Mouse (Mus musculus): ENCODE results near the gene Adora2a. TPM values are rescaled to one million over a fixed set of nuclear protein-coding genes. Genes with fewer than 3 reads are reported as not detected.

Gene Adora2a
- polyA plus RNA-seq, 1 experiment from 2014 or later, result 3.3 TPM

DNA sequence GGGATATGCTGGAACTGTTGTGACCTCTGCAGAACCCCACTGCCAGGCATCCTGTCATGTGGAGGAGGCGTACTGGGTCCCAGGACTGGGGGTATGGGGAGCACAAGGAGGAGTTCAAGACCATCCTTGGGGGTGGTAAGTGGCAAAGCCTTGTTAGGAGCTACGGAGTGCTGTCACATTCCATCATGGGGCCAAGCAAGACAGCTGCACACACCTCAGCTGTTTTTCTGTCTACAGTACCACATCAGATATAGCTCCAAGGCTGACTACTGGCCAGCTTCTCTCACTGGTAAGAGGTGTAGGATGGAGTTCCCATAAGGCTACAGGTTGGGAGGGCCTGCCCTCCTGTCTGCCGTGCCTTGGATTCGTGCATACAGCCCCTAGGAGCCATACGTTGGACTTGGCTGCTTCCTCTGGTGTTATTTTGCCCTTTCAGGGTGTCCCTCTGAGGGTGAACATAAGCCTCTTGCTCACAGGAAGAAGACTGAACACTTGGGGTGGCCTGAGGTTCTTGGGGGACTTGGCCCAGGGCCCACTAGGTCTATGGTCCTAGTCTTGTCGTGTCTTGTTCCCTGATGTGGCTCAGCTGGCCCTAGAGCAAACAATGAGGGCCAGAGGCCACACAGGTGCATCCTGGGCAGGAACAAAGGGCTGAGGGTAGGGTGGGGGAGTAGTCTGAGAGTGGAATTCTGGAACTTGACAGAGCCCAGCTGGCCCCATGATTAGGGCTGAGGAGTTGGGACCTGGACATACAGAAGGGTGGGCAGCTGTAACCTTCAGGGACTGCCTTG lies 2.3 kb upstream of the Adora2a start:
- ATAC-seq (ENCODE audit: low FRiP score), result no peak
- Histone ChIP-seq H3K4me3 (replicated peaks) (no peak overlapping the region), H3K9ac (replicated peaks) (no peak overlapping the region), H3K4me1 (peaks cover 12% of the 10 kb centered on the region), H3K9me3 (replicated peaks) (no peaks in the 10 kb centered on the region), H3K27ac (replicated peaks) (no peak overlapping the region), H3K36me3 (peaks cover 28% of the 10 kb centered on the region), H3K27me3 (replicated peaks) (peaks cover 28% of the 10 kb centered on the region), H3K4me2 (no peak overlapping the region)
- WGBS, result 78% methylated on average over 6 of the region's 6 CpGs

DNA sequence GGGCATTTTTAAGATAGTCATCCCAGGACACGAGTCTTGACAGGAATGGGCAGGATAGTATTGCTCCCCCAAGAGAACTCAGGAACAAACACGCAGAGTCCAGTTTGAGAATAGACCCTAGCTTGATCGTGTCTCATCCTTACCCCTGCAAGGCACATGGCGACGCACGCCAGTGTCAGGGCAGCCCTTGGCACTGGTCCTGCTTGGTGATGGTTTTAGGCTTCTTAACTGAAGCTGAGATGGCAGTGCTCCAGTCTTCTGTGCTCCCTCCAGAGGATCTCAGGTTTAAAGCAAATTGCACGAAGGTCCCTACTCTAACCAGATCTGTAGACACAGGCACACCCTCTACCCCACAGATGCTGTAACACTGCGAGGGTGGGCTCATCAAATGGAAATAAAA lies 921 bp upstream of the Adora2a start:
- H3K27ac ChIP-seq (replicated peaks), result no peak overlapping the region
- H3K4me3 ChIP-seq (replicated peaks), result no peak overlapping the region
- H3K4me1 ChIP-seq, result peaks cover 12% of the 10 kb centered on the region
- no peaks in the 10 kb centered on the region for H3K9me3 ChIP-seq (replicated peaks)
- H3K36me3 ChIP-seq, result peaks cover 18% of the 10 kb centered on the region; the same call in 1 of the 2 replicates
- H3K4me2 ChIP-seq, result no peak overlapping the region
- H3K9ac ChIP-seq (replicated peaks), result no peak overlapping the region
- 65% methylated on average over 8 of the region's 8 CpGs for WGBS
- peaks cover 37% of the 10 kb centered on the region for H3K27me3 ChIP-seq (replicated peaks)
- no peak for ATAC-seq (ENCODE audit: low FRiP score)

DNA sequence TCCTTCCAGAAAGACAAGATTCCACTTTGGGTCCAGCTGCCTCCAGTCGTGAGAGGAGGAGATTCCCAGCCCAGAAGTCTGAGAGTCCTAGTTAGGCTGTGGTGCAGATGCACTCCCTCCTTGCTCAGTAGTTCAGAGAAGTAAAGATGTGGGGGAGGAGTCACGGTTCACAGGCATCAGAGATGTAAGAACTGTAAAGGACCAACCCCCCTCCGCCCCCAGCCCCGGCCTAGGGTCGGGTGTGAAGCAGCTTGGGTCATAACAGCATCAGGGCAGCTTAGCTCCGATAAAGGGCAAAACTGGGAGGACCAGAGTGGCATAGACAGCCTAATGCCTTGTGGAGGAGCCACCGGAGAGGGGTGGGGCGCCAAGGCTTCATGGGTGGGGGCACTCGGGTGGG lies 205 bp upstream of the Adora2a start:
- peaks cover 37% of the 10 kb centered on the region for H3K27me3 ChIP-seq (replicated peaks)
- 9% methylated on average over 9 of the region's 9 CpGs for WGBS

DNA sequence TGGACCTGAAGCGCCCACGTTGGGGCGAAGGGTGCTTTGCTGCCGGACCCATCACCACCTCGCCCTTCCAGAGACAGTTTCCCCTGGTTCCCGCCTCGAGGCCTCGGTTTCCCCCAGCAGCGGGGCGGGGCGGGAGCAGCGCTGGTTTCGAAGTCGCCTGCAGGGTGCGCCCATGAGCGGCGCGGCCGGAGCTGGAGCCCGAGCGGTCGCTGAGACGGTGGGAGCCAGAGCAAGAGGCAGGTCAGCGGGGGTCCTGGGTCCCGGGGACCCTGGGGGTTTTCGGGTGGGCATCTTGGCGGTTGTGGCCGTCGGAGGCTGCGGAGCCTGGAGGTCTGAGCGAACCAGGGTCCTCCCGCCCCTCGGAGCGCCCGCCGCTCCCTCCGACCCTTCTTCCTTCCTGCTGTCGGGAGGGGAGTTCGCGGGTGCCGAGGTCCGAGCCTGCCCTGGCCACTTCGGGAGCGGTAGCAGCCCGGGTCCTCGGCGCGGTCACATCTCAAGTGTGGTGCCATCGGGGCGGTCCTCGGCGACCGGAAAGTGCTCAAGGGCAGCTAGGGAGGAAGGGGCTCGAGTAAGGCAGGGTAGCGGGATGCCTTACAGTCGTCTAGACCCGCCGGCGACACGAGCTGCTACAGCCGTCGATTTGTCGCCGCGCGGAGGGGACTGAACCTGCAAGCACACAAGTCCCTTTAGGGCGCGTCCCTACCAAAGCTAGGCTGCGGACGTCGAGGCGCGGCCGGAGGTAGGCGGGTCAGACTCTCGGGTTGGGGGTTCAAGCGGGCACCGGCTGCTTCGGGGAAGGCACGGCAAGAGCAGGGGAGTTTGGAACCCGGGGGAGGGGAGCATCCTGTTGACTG lies 458 bp downstream of the Adora2a start:
- Histone ChIP-seq H3K9ac (replicated peaks) (peak overlapping the region; percentile 30), H3K9me3 (replicated peaks) (no peaks in the 10 kb centered on the region), H3K27ac (replicated peaks) (peak overlapping the region; percentile 45), H3K36me3 (peaks cover 11% of the 10 kb centered on the region; the same call in 1 of the 2 replicates), H3K27me3 (replicated peaks) (peaks cover 37% of the 10 kb centered on the region), H3K4me1 (peaks cover 12% of the 10 kb centered on the region), H3K4me2 (peak overlapping the region; percentile 55), H3K4me3 (replicated peaks) (peak overlapping the region; percentile 42)
- ATAC-seq (ENCODE audit: low FRiP score), result peak; percentile 49; the same call in 1 of the 2 replicates
- 2% methylated on average over 74 of the region's 81 CpGs for WGBS

More for the DNA sequence above, 205 bp upstream of the Adora2a start:
- Histone ChIP-seq H3K4me2 (peak overlapping the region; percentile 55), H3K27ac (replicated peaks) (0 out of 2 replicates have a peak overlapping the region, but pooled peaks have one; percentile 4), H3K4me1 (peaks cover 12% of the 10 kb centered on the region), H3K36me3 (peaks cover 17% of the 10 kb centered on the region; the same call in 1 of the 2 replicates), H3K9me3 (replicated peaks) (no peaks in the 10 kb centered on the region), H3K4me3 (replicated peaks) (peak overlapping the region; percentile 42), H3K9ac (replicated peaks) (peak overlapping the region; percentile 30; the same call in 1 of the 2 replicates)
- peak; percentile 29; the same call in 1 of the 2 replicates for ATAC-seq (ENCODE audit: low FRiP score)

DNA sequence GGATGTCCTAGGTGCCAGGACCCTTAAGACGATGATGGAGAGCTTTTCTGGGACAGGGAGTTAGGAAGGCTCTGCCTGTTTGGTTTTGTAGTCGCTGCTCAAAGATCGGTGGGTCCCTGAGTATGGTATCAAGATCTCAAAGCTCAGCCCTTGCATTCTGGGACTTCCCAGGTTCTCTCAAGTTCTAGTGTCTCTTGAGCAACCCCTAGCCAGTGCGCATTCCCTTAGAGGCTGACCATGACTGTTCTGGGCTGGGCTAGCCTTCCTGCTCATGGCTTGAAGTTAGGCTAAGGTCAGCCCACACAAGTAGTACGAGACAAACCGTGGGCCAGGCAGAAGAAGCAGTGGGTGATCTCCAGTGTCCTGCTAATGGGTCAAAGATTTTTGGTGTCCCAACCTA lies 1.5 kb downstream of the Adora2a start:
- 87% methylated on average over 6 of the region's 6 CpGs for WGBS
- H3K9ac ChIP-seq (replicated peaks), result no peak overlapping the region
- peaks cover 12% of the 10 kb centered on the region for H3K4me1 ChIP-seq
- 0 out of 2 replicates have a peak, but pooled peaks cover under 1% of the 10 kb centered on the region for H3K36me3 ChIP-seq
- no peaks in the 10 kb centered on the region for H3K9me3 ChIP-seq (replicated peaks)
- no peak for ATAC-seq (ENCODE audit: low FRiP score)
- peaks cover 37% of the 10 kb centered on the region for H3K27me3 ChIP-seq (replicated peaks)
- 0 out of 2 replicates have a peak overlapping the region, but pooled peaks have one; percentile 42 for H3K4me3 ChIP-seq (replicated peaks)
- H3K4me2 ChIP-seq, result peak overlapping the region; percentile 55
- H3K27ac ChIP-seq (replicated peaks), result no peak overlapping the region

DNA sequence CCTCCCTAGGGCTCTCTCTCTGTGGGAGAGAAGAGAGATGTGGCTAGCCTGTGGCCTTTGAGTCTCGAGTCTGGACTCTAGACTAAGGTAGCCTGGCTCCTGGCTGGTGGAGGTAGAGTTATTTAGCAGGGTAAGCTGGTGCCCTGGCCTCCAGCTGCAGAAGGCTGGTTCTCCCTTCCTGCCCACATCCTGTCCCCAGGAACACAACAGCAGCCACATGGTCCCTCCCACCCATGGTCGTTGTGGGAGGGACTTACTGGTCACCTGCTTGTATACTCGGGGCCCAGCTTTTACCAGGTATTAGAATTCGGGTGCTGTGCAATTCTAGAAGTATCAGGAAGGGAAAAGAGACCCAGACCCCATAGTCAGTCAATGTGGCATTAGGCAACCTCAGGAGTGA lies 3.6 kb downstream of the Adora2a start:
- 71% methylated on average over 4 of the region's 4 CpGs for WGBS
- Histone ChIP-seq H3K27ac (replicated peaks) (no peak overlapping the region), H3K4me1 (peaks cover 12% of the 10 kb centered on the region)

DNA sequence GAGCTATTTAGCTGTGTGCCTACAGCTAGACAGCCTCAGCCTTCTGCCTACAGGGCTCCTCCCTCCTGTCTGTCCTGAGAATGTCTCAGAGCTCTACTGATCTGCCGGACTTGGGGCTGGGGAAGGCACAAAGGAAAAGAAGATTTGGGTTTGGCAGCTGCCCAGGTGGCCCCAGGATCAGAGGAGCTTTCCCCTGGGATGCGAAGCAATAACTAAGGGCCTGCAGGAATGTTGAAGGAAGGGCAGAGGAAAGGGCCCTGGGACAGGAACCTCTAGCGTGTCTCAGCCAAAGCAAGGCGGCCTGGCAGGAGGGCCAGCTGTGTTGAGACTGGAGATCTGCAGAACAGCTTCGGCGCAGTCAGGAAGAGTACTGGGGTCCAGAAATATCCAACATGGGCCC lies 6.3 kb downstream of the Adora2a start:
- 61% methylated on average over 6 of the region's 6 CpGs for WGBS
- H3K27ac ChIP-seq (replicated peaks), result no peak overlapping the region; the same call in 1 of the 2 replicates
- peaks cover 4% of the 10 kb centered on the region; the same call in 1 of the 2 replicates for H3K4me1 ChIP-seq

More for the DNA sequence above, 3.6 kb downstream of the Adora2a start:
- H3K4me2 ChIP-seq, result no peak overlapping the region
- no peak overlapping the region for H3K4me3 ChIP-seq (replicated peaks)
- H3K9me3 ChIP-seq (replicated peaks), result no peaks in the 10 kb centered on the region
- H3K9ac ChIP-seq (replicated peaks), result no peak overlapping the region
- H3K27me3 ChIP-seq (replicated peaks), result peaks cover 37% of the 10 kb centered on the region
- no peak for ATAC-seq (ENCODE audit: low FRiP score)
- no peaks in the 10 kb centered on the region for H3K36me3 ChIP-seq

DNA sequence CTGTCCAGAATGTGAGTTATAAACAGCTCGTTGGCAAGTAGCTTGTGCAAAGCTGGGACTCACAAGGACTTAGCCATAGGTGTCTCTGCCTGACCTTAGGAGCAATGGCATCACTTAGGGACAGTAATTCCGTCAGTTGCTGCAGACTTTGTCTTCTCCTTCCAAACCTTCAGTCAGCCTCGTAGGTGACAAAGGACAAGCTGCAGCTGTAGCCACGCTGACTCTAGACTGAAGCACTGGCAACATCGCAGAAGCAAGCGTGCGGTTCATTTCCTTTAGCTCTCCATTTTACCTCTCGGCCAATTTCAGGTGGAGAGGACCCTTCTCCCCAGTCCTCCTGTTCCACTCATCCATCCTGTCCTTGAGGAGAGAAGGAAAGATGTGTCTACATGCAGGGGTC lies 7.3 kb downstream of the Adora2a start:
- H3K4me3 ChIP-seq (replicated peaks), result no peak overlapping the region
- peaks cover 12% of the 10 kb centered on the region; the same call in 1 of the 2 replicates for H3K27me3 ChIP-seq (replicated peaks)
- H3K36me3 ChIP-seq, result no peaks in the 10 kb centered on the region
- H3K27ac ChIP-seq (replicated peaks), result no peak overlapping the region
- H3K4me2 ChIP-seq, result no peak overlapping the region
- H3K9ac ChIP-seq (replicated peaks), result no peak overlapping the region
- WGBS, result 92% methylated on average over 8 of the region's 8 CpGs
- no peak for ATAC-seq (ENCODE audit: low FRiP score)
- peaks cover 4% of the 10 kb centered on the region; the same call in 1 of the 2 replicates for H3K4me1 ChIP-seq
- H3K9me3 ChIP-seq (replicated peaks), result no peaks in the 10 kb centered on the region

More for the DNA sequence above, 6.3 kb downstream of the Adora2a start:
- no peak for ATAC-seq (ENCODE audit: low FRiP score)
- no peak overlapping the region for H3K4me3 ChIP-seq (replicated peaks)
- no peaks in the 10 kb centered on the region for H3K36me3 ChIP-seq
- no peak overlapping the region for H3K4me2 ChIP-seq
- no peaks in the 10 kb centered on the region for H3K9me3 ChIP-seq (replicated peaks)
- H3K9ac ChIP-seq (replicated peaks), result no peak overlapping the region
- H3K27me3 ChIP-seq (replicated peaks), result peaks cover 22% of the 10 kb centered on the region

DNA sequence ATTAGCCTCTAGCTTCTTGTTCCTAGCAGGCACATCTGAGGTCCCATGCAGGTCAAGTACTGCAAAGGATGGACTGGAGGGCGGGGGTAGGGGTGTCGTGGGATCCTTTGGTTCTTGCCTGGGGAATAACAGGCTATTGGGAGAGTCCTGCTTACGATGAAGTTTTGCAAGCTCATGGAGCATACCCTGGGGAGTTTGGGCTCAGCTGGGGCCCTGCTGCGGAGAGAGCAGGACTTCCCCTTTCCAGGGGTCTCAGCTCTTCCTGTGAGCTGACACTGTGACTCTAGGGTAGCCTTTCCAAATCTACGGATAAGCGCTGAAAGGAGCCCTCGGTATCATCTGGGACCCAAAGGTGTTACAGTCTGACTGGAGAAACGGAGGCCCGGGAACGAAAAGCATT lies 7.7 kb downstream of the Adora2a start:
- Histone ChIP-seq H3K4me1 (peaks cover 4% of the 10 kb centered on the region; the same call in 1 of the 2 replicates), H3K9ac (replicated peaks) (no peak overlapping the region), H3K36me3 (no peaks in the 10 kb centered on the region), H3K27ac (replicated peaks) (no peak overlapping the region), H3K27me3 (replicated peaks) (peaks cover 8% of the 10 kb centered on the region; the same call in 1 of the 2 replicates), H3K4me2 (no peak overlapping the region), H3K4me3 (replicated peaks) (no peak overlapping the region), H3K9me3 (replicated peaks) (no peaks in the 10 kb centered on the region)
- ATAC-seq (ENCODE audit: low FRiP score), result no peak
- WGBS, result 77% methylated on average over 10 of the region's 10 CpGs

DNA sequence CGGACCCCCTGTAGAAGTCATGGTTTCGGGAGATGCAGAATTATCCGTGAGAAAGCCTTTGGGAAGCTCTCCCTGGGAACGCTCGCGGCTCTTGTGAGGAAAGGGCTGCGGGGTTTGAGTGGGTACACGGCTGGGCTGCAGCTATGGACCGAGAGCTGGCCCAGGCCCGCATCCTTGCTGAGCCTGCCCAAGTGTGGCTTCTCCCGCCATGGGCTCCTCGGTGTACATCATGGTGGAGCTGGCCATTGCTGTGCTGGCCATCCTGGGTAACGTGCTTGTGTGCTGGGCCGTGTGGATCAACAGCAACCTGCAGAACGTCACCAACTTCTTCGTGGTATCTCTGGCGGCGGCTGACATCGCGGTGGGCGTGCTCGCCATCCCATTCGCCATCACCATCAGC lies 9.1 kb downstream of the Adora2a start:
- no peak overlapping the region for H3K4me3 ChIP-seq (replicated peaks)
- H3K4me2 ChIP-seq, result no peak overlapping the region
- peaks cover 4% of the 10 kb centered on the region; the same call in 1 of the 2 replicates for H3K4me1 ChIP-seq
- no peak for ATAC-seq (ENCODE audit: low FRiP score)
- no peak overlapping the region for H3K9ac ChIP-seq (replicated peaks)
- H3K36me3 ChIP-seq, result no peaks in the 10 kb centered on the region
- no peak overlapping the region for H3K27ac ChIP-seq (replicated peaks)
- WGBS, result 94% methylated on average over 23 of the region's 23 CpGs
- H3K27me3 ChIP-seq (replicated peaks), result no peaks in the 10 kb centered on the region
- no peaks in the 10 kb centered on the region for H3K9me3 ChIP-seq (replicated peaks)

DNA sequence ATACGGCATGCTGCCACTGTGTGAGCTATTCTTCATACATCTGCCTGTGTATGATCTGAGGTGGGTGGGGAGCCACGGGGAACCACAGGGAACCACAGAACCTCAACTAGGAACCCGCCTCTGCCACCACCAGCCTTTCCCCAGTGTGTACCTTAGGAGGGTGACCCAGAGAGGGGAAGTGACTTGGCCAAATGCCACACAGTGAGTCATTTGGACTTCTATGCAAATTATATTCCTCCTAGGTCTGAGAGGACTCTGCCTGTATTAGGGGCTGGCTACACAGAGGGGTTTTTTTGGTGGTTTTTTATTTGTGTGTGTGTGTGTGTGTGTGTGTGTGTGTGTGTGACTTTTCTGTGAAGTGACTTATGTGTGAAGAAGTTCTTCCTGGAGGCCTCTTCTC lies 9.9 kb downstream of the Adora2a start:
- WGBS, result 79% methylated on average over 3 of the region's 3 CpGs
- Histone ChIP-seq H3K9ac (replicated peaks) (no peak overlapping the region), H3K4me2 (no peak overlapping the region), H3K27me3 (replicated peaks) (no peaks in the 10 kb centered on the region), H3K36me3 (no peaks in the 10 kb centered on the region), H3K27ac (replicated peaks) (no peak overlapping the region), H3K4me3 (replicated peaks) (no peak overlapping the region), H3K9me3 (replicated peaks) (no peaks in the 10 kb centered on the region), H3K4me1 (peaks cover 4% of the 10 kb centered on the region; the same call in 1 of the 2 replicates)
- no peak for ATAC-seq (ENCODE audit: low FRiP score)

Data from neural tube, embryonic 15.5 days (tissue).